Mouse (Mus musculus): ENCODE results near the gene Thoc2.
"Not testable (repeated sequence)": the region's sequence is repeated elsewhere in the genome, so short reads cannot be mapped to it uniquely, and the experiment has no call there.

Gene Thoc2

DNA sequence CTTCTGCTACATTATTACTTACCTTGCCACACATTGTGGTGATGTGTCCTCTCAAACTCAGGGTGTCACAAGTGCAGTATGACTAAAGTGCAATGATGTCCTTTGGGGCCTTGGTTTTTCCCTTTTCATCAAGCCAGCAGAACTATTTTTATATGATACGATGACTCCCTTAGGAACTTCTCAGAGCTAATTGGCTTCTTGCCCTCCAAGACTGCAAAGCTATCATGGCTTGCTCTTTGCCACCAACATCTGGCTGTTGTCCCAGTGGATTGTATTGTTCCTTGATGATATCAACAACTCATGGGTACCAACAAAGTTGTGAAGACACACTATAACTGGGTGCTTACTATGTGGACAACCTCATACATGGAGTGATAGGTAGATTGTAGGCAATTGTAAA is at the start of gene Thoc2:
Thoc2 (minus strand) TSS at position 101 of the 400 bp plus-strand sequence.
- DNase-seq (ENCODE audit: low spot score): peak; percentile 48

DNA sequence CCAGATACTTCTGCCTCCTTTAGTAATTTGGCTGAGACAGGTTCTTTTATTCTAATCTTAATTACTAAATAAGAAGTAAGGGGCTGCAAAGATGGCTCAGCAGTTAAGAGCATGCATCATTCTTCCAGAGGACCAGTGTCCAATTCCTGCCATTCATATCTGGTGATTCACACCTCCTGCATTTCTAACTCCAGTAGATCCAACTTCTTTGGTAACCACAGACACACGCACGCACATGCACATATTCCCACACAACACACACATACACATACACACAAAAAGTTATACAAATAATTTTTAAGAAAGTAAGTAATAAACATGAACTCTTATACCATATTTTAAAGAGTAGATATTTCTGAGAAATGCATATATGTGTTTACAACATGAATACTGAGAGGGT is 49.6 kb upstream of the Thoc2 start:
- DNase-seq (ENCODE audit: low spot score): no peak

DNA sequence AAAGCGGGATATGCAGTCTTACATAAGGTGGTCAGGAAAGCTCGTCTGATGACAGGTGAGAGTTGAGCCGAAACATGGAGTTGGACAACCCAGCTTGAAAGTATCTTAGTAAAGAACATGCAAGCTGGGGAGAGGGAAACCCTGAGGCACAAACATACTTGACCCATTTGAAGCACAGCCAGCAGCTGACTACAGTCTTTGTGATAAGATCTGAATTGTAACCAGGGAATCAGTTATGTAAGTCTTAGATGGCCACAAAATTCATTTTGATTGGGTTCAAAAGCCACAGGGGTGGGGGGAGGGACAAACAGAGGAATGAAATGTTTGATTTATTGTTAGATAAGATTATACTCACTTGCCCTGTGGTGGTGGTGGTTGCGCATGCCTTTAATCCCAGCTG is 48.9 kb upstream of the Thoc2 start:
- DNase-seq (ENCODE audit: low spot score): peak; percentile 18

DNA sequence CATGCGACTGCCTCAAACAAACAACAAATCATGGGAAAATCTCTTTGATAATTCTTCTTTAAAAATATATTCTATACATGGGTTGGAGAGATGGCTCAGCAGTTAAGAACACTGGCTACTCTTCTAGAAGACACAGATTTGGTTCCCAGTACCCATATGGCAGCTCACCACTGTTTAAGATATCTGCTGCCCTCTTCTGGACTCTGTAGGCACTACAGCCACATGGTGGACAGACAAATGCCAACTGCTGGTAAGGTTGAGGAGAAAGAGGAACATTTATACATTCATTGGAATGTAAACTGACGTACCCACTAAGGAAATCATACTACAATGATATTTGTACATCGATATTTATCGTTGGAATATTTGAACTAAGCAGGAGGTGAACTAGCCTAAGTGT is 36.7 kb upstream of the Thoc2 start:
- peak; percentile 8 for DNase-seq (ENCODE audit: low spot score)

DNA sequence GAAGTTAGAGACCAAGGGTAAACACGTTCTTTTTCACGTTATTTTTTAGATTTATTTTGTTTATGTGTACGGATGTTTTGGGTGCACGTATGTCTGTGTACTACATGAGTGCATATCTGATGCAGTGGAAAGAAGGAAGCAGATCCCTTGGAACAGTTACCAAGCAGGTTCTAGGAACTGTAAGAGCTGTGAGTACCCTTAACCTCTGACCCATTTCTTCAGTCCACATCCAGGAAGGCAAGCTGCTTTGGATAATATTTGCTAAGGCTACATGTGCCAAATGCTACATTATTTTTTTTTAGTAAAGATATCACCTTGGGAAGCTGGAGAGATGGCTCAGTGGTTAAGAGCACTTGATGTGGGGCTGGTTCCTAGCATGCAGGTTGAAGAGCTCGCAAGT is 21.4 kb upstream of the Thoc2 start:
- DNase-seq (ENCODE audit: low spot score): no peak

DNA sequence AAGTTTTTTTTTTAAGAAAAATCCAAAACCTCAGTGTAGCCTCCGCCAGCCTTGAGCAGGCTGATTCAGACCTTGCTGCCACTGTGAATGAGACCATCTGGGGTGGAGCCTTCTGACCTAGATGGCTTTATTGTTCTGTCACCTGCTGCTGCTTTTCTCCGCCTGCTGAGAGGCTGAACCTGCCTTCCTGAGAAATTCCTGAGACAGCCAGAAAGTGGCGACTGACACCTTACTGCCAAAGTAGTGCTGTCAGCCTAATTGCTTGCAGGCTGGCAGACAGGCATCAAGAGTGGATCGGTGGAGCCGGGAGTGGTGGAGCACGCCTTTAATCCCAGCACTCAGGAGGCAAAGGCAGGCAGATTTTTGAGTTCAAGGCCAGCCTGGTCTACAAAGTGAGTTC is 11.3 kb upstream of the Thoc2 start:
- not testable (repeated sequence) for DNase-seq (ENCODE audit: low spot score)

DNA sequence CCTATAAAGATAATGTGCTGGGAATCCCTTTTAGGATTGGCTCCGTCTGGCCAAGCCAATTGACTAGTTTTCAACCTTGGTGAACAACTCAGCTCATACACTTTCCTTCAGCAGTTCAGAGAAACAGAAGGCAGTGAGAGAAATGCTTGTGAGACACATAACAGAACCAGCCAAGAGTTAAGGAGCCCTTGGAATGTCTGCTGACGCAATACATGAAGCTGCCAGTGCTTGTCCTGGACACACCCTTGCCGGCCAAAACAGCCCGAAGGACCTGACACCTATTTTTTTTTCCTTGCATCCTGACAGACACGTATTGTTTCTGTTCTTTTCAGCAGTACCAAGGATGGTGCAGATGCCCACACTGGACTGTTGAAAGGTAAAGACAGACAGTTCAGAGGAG is 4.2 kb upstream of the Thoc2 start:
- peak; percentile 37 for DNase-seq (ENCODE audit: low spot score)

DNA sequence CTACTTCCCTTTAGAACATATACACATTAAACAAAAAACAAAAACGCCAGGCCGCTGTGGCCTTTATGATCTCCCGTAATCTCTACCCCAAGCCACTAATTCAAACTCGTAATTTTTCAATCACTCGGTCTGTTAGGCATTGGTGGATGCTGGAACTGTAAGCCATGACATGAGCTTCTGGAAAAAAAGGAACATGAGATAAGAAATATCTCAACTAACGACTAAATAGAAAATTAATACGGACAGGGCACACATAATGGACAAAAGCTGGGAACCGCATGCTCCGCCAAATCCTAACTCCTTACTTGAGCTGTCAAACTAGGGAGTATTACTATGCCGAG is 8.4 kb downstream of the Thoc2 start:
- no peak for DNase-seq (ENCODE audit: low spot score)

DNA sequence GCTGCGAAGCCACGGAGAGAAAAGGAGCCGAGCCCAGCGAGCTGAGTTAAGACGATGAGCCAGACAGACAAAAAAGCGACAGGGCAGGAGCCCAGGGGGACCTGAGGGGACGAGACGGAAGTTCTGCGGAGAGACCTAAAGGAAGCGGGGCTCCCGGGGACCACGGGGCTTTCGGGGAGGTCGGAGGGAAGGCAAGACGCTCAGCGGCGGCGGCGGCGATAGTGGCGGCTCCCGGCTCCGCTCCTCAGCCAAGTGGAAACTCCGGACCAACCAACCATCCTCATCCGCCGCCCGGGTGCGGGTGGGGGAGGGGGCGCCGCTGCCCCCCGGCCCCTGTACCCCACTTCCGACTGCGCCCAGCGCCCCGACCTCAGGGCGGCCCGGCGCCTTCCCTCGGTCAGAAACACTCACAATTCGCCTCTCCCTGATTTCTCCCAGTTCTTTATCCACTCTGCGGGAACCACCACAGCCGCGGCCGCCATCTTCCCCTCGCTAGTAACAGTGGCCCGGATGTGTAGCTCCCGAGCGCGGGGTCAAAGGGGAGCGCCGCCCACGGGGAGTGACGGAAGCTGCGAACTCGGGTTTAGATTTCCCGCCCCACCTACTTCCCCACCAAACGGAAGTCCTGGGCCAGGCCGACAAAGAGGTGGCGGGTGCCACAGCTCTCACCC is 8.9 kb downstream of the Thoc2 start:
- peak; percentile 85 for DNase-seq (ENCODE audit: low spot score)

DNA sequence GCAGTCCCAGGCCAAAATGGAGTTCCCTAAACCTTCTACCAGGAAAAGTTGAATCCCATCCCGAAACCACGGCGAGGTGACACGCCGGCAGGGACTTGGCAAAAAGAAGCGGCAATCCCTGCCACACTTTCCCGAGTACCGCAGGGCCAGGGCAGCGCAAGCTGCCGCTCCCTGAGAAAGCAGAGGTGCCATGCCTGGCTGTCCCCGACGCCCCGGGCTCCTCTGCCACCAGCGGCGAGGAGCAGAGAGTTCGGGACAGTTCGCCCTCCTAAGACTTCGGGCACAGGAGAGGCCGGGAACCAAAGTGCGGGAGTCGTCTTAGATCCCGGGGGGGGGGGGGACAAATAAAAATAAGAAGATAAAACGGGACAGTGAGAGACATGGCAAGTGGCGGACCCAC is 9.5 kb downstream of the Thoc2 start:
- peak; percentile 37 for DNase-seq (ENCODE audit: low spot score)

DNA sequence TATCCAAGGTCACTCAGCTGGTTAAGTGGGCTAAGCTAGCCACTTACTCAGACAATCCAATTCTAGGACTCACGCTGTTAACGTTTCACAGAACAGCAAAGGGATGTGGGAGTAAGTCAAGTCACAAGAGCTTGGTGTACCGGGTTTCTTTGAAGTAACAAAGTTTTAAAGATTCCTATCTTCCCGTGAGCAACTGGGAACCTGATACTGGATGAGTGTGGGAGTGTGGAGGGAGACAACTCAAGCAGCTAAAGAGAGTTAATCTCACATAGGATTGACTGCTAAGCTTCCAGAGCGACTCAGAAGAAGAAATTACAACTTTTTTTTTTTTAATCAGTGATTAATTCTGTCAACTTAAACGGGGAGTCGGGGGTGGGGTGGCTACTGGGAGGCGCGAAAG is 10.0 kb downstream of the Thoc2 start:
- no peak for DNase-seq (ENCODE audit: low spot score)

DNA sequence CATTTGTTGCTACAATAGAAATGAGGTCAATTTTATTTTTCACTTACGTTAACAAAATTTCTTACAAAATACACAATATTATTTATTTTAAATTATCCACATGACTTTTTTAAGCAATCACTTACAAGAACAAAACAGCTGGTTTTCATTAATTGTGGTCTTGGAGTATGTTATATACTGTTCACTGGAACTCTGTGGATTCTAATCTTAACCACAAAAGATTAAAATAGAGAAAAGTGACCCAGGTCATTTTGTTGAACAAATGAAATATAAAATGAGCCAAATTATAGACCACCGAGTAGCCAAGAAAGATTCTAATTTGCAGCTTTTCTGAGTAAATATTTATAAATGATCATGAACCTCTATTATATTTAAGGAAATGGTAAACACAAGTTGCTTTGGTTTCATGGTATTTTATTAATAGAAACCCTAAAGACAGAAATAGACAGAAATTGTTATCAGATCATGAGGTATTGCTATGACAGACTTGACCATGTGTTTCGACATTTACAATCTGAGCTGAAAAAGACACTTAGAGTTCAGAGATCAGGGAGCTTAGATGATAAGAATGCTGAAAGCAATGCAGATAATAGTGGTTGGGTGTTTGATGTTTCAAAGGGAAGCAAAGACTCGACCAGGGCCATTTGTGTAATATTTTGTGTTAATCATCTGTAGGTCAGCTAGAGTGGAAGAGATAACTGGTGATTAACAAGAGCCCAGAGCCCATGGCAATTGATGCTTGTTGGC is 35.5 kb downstream of the Thoc2 start:
- peak; percentile 4 for DNase-seq (ENCODE audit: low spot score)

DNA sequence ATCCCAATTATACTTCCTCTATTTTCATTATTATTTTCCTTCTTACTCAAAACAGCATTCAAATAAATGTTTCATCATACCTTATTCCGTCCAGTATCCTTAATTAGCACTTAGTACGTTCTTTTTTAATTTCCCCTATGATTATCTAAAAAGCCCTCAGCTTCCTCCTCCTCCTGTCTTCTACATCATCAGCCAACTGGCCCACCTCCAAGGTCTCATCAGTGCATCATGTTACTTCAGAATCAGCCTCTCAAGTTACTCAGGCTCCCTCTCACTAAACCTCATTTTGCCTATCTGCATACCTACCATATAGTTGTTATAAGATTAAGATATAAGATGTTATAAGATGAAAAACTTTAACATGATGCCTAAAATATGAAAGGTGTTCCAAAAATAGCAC is 43.9 kb downstream of the Thoc2 start:
- DNase-seq (ENCODE audit: low spot score): no peak

DNA sequence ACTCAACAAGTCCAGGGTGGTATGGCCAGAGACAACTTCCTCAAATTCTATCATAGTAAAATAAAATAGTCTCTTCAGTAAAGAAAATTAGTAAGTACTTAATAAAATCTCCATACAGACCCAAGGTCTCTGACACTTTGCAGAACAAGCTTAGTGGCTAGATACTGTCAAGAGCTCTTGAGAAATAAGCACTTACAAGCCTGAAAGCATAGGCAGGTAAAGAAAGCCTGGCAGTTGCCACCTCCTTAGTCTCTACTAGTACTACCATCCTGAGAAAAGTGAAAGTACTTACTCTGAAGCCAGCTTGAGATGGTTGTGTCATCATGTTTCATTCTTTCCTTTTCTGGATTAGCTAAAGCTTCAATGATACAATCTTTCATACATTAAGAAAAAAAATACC is 82.7 kb downstream of the Thoc2 start:
- DNase-seq (ENCODE audit: low spot score): no peak

DNA sequence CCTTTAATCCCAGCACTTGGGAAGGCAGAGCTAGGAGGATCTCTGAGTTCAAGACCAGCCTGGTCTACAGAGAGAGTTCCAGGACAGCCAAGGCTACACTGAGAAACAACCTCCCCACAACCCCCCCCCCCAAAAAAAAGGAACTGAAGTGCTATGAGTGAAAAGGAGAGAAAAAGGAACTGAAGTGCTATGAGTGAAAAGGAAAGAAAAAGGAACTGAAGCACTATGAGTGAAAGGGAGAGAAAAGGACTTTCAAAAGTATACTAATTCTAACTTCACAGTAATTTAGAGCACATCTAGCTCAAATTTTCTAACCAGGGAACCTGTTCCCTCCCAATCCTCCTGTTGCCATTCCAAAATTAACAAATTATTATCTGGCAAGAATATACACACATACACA is 114.9 kb downstream of the Thoc2 start:
- DNase-seq (ENCODE audit: low spot score): no peak

DNA sequence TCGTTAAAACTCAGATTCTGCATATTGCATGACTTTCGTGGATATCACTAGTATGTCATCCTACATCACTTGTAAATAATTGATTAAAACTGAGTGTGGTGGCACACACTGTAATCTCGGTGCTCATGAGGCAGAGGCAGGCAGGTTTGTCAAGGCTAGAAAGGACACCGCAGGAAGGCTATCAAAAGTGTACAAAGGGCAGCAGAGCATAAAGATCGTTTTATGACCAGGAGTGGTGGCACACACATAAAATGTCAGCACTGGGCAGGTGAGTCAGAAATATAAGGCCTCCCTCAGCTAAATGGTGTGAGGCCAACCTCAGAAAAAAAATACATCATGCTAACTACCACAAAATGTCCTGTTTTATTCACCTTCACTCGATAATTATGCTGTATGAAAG is 127.2 kb downstream of the Thoc2 start:
- no peak for DNase-seq (ENCODE audit: low spot score)

All from adipocyte (in vitro differentiated cells).